Mouse (Mus musculus): ENCODE measurements at regions not wholly inside any gene's neighbourhood (a gene's known extent, or its start where the extent isn't known, plus 50 kb on each side); places are given as distances from the start of the nearest gene placed in this dataset.

- Histone ChIP-seq H3K4me2 (no peak overlapping the region), H3K27me3 (no peaks in the 10 kb centered on the region), H3K36me3 (no peaks in the 10 kb centered on the region), H3K4me3 (replicated peaks) (no peak overlapping the region), H3K9me3 (no peaks in the 10 kb centered on the region), H3K9ac (replicated peaks) (no peak overlapping the region), H3K27ac (no peak overlapping the region), H3K4me1 (replicated peaks) (no peaks in the 10 kb centered on the region)
- 82% methylated on average over 3 of the region's 3 CpGs for WGBS
- no peak for ATAC-seq (ENCODE audit: insufficient number of reproducible peaks, insufficient read depth, low FRiP score, low TSS enrichment, low read depth)
Observed at GRCm38 (mm10) chr16:75663871-75664270, 71.2 kb downstream of the Rbm11 start.

- Histone ChIP-seq H3K4me3 (replicated peaks) (no peak overlapping the region), H3K36me3 (no peaks in the 10 kb centered on the region), H3K27me3 (no peaks in the 10 kb centered on the region), H3K4me1 (replicated peaks) (no peaks in the 10 kb centered on the region), H3K4me2 (no peak overlapping the region), H3K9me3 (no peaks in the 10 kb centered on the region), H3K9ac (replicated peaks) (no peak overlapping the region), H3K27ac (no peak overlapping the region)
- 92% methylated on average over 2 of the region's 2 CpGs for WGBS
- ATAC-seq (ENCODE audit: insufficient number of reproducible peaks, insufficient read depth, low FRiP score, low TSS enrichment, low read depth) = no peak
Observed at GRCm38 (mm10) chr16:75667589-75667988, 74.9 kb downstream of the Rbm11 start.

GRCm38 (mm10) chr16:75672112-75672511, 79.5 kb downstream of the Rbm11 start:
- Histone ChIP-seq H3K27ac (no peak overlapping the region), H3K4me2 (no peak overlapping the region), H3K9ac (replicated peaks) (no peak overlapping the region), H3K4me1 (replicated peaks) (no peaks in the 10 kb centered on the region), H3K9me3 (no peaks in the 10 kb centered on the region), H3K4me3 (replicated peaks) (no peak overlapping the region), H3K27me3 (no peaks in the 10 kb centered on the region), H3K36me3 (no peaks in the 10 kb centered on the region)
- WGBS = 82% methylated on average over 1 of the region's 1 CpGs
- ATAC-seq (ENCODE audit: insufficient number of reproducible peaks, insufficient read depth, low FRiP score, low TSS enrichment, low read depth) = no peak

- Histone ChIP-seq H3K9me3 (no peaks in the 10 kb centered on the region), H3K36me3 (no peaks in the 10 kb centered on the region), H3K27ac (no peak overlapping the region), H3K4me3 (replicated peaks) (no peak overlapping the region), H3K9ac (replicated peaks) (no peak overlapping the region), H3K4me1 (replicated peaks) (no peaks in the 10 kb centered on the region), H3K4me2 (no peak overlapping the region), H3K27me3 (no peaks in the 10 kb centered on the region)
- 56% methylated on average over 2 of the region's 2 CpGs for WGBS
- ATAC-seq (ENCODE audit: insufficient number of reproducible peaks, insufficient read depth, low FRiP score, low TSS enrichment, low read depth) = peak; percentile 73; the same call in 1 of the 2 replicates
Observed at GRCm38 (mm10) chr16:75675871-75676270, 83.2 kb downstream of the Rbm11 start.

DNA sequence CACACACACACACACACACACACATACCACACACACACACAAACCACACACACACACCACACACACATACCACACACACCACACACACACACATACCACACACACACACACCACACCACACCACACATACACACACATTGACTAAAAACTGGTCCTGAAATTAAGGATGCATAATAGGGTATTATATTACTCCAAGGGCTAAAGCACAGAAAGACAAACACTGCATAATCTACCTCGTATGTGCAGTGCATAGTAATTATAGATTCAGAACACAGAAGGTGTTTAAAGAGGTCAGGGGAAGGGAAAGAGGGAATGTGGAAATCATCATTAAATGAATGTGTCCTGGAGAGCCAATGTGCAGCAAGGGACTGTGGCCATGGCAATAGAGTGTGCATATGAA, 84.5 kb downstream of the Rbm11 start:
- H3K27ac ChIP-seq = no peak overlapping the region
- H3K27me3 ChIP-seq = no peaks in the 10 kb centered on the region
- no peaks in the 10 kb centered on the region for H3K9me3 ChIP-seq
- H3K4me3 ChIP-seq (replicated peaks) = no peak overlapping the region
- H3K9ac ChIP-seq (replicated peaks) = no peak overlapping the region
- no peaks in the 10 kb centered on the region for H3K36me3 ChIP-seq
- no peaks in the 10 kb centered on the region for H3K4me1 ChIP-seq (replicated peaks)
- ATAC-seq (ENCODE audit: insufficient number of reproducible peaks, insufficient read depth, low FRiP score, low TSS enrichment, low read depth) = no peak
- H3K4me2 ChIP-seq = no peak overlapping the region
- 41% methylated on average over 1 of the region's 1 CpGs for WGBS
